Mouse (Mus musculus) adrenal gland, adult 2 months (tissue): ENCODE measurements around the gene Olfr155. TPM values are rescaled to one million over a fixed set of nuclear protein-coding genes. Genes with fewer than 3 reads are reported as not detected.

Experiments
- DNase-seq: peaks from one replicate; pipeline ENCODE4 v3.0.0; 2021
- long read RNA-seq: library from polyadenylated mRNA; stranded (forward); transcript quantifications from one replicate; pipeline ENCODE4 v2.0.0, GENCODE M21; 2021
- polyA plus RNA-seq: library from polyadenylated mRNA; depleted of rRNA; stranded (reverse); fragments of >200 nt; gene quantifications from 2 replicates; pipeline ENCODE4 v1.2.3, GENCODE M21; 2012; rRNA removed
- total RNA-seq, 2 experiments: library from RNA; stranded (reverse); gene quantifications; 2 replicates each; pipeline ENCODE4 v1.2.3; 2021

The Olfr155 gene
- total RNA-seq (not detected), polyA plus RNA-seq (not detected in 2 replicates)
- long read RNA-seq = 0 reads

- DNase-seq = no peak
Observed at GRCm38 (mm10) chr4:43851265-43851664, at the start of gene Olfr155. Olfr155 (plus strand) TSS chr4:43851565.

GRCm38 (mm10) chr4:43822896-43823550 is 28.3 kb upstream of the Olfr155 start:
- no peak for DNase-seq

GRCm38 (mm10) chr4:43823845-43824337 is 27.5 kb upstream of the Olfr155 start, which contains the start of gene Olfr156:
Olfr156 (minus strand) TSS chr4:43823895.
- DNase-seq = peak; percentile 4

- no peak for DNase-seq
Observed at GRCm38 (mm10) chr4:43828806-43829205, 22.6 kb upstream of the Olfr155 start.

GRCm38 (mm10) chr4:43832031-43832430 is 19.3 kb upstream of the Olfr155 start:
- DNase-seq = no peak

- no peak for DNase-seq
Observed at GRCm38 (mm10) chr4:43833752-43834151, 17.6 kb upstream of the Olfr155 start.

GRCm38 (mm10) chr4:43834749-43835148 is 16.6 kb upstream of the Olfr155 start:
- no peak for DNase-seq

- DNase-seq = no peak
Observed at GRCm38 (mm10) chr4:43838326-43838725, 13.0 kb upstream of the Olfr155 start.

- no peak for DNase-seq
Observed at GRCm38 (mm10) chr4:43840101-43840500, 11.3 kb upstream of the Olfr155 start, which contains the start of gene Olfr157. Olfr157 (minus strand) TSS chr4:43840201.

- DNase-seq = no peak
Observed at GRCm38 (mm10) chr4:43854101-43854500, 2.7 kb downstream of the Olfr155 start.

GRCm38 (mm10) chr4:43859886-43860285 is 8.5 kb downstream of the Olfr155 start:
- DNase-seq = no peak

GRCm38 (mm10) chr4:43860744-43861519 is 9.6 kb downstream of the Olfr155 start:
- DNase-seq = peak; percentile 52

GRCm38 (mm10) chr4:43863298-43863697 is 11.9 kb downstream of the Olfr155 start:
- DNase-seq = no peak

- DNase-seq = peak; percentile 12
Observed at GRCm38 (mm10) chr4:43869821-43870220, 18.5 kb downstream of the Olfr155 start.

GRCm38 (mm10) chr4:43874501-43874900 is 23.1 kb downstream of the Olfr155 start:
- no peak for DNase-seq

GRCm38 (mm10) chr4:43875160-43875918 is 24.0 kb downstream of the Olfr155 start, which contains the start of gene Reck:
Reck (plus strand) TSS chr4:43875530.
- peak; percentile 91 for DNase-seq

- peak; percentile 45 for DNase-seq
Observed at GRCm38 (mm10) chr4:43875919-43876411, 24.6 kb downstream of the Olfr155 start.

- no peak for DNase-seq
Observed at GRCm38 (mm10) chr4:43877230-43877629, 25.9 kb downstream of the Olfr155 start.

GRCm38 (mm10) chr4:43878121-43878776 is 26.9 kb downstream of the Olfr155 start:
- no peak for DNase-seq

GRCm38 (mm10) chr4:43879566-43879965 is 28.2 kb downstream of the Olfr155 start:
- DNase-seq = no peak

GRCm38 (mm10) chr4:43884196-43884595 is 32.8 kb downstream of the Olfr155 start:
- no peak for DNase-seq
